14 mouse cellular contexts compared by ENCODE assay signal in the genomic region with DNA sequence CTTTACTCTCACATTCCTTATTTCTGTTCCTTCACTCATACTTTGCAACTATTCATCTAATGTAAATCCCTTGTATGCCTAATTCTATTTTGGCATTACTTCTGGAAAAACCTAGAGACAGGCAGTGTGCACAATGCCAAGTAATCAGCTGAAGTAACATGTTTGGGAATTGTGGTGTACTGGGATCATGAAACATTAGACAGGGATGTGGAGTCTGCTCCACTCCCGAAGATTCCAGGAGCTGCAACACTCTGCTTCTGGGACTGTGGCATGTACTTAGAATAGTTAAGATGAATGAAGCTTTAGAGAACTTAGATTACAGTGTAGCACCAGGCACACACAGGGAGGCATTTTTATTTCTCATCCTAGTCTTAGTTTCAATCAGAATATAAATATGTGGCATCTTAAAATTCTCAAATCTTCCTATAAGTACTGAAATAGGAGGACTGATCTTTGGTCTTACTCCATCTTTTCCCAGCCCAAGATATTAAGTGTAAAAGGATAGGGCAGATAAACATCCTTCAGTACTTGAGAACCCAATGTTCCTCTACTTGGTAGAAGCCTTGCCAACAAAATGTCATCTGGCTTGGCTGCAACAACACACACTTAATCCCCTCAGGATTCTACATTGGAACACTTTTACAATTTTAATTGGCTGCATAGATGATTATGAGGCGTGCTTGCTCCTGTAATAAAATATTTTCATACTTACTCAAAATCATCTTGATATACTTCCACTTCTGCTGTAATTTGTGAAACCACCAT. TPM values are rescaled to one million over a fixed set of nuclear protein-coding genes. Genes with fewer than 3 reads are reported as not detected.
DNase-seq lines count a peak whose midpoint lies in the region; ATAC-seq and TF ChIP-seq lines count a peak whose summit lies in the region.
"Had no signal": no experiment of that assay in that cellular context is flagged by ENCODE, and none has a peak within 500 bp of the region (broad histone marks: within the 10 kb centered on the region; RNA-seq: fewer than 3 reads in every experiment).

No protein-coding gene starts in this region.

- H3K4me1 ChIP-seq in heart, embryonic 11.5 days (ENCODE audit: control insufficient read depth, insufficient read depth, low read length) = no peaks in the 10 kb centered on the region
- no peaks in the 10 kb centered on the region for H3K4me1 ChIP-seq in embryonic facial prominence, embryonic 15.5 days
- 0 out of 2 replicates have a peak, but pooled peaks cover 3% of the 10 kb centered on the region for H3K4me1 ChIP-seq in lung, embryonic 14.5 days (ENCODE audit: insufficient read depth)
- H3K4me1 ChIP-seq: hindbrain, embryonic 12.5 days; midbrain, embryonic 10.5 days had no signal

- no peaks in the 10 kb centered on the region for H3K36me3 ChIP-seq in heart, embryonic 11.5 days (ENCODE audit: control insufficient read depth, insufficient read depth, low read length)
- H3K36me3 ChIP-seq in embryonic facial prominence, embryonic 15.5 days = no peaks in the 10 kb centered on the region
- H3K36me3 ChIP-seq in lung, embryonic 14.5 days (ENCODE audit: insufficient read depth) = no peaks in the 10 kb centered on the region
- H3K36me3 ChIP-seq: hindbrain, embryonic 12.5 days; midbrain, embryonic 10.5 days had no signal

- H3K27ac ChIP-seq in heart, embryonic 11.5 days (ENCODE audit: low read depth, low read length) = no peak overlapping the region
- H3K27ac ChIP-seq in embryonic facial prominence, embryonic 15.5 days (replicated peaks) = 0 out of 2 replicates have a peak overlapping the region, but pooled peaks have one; percentile 13
- peak overlapping the region; percentile 73; the same call in 1 of the 2 replicates for H3K27ac ChIP-seq in lung, embryonic 14.5 days (ENCODE audit: low read depth)
- H3K27ac ChIP-seq: hindbrain, embryonic 12.5 days; midbrain, embryonic 10.5 days had no signal

- H3K4me3 ChIP-seq in heart, embryonic 11.5 days (ENCODE audit: low read depth, low read length) = no peak overlapping the region
- no peak overlapping the region for H3K4me3 ChIP-seq in embryonic facial prominence, embryonic 15.5 days (replicated peaks)
- no peak overlapping the region for H3K4me3 ChIP-seq in lung, embryonic 14.5 days (ENCODE audit: low read depth, low read length)
- H3K4me3 ChIP-seq: erythroblast, embryonic 14.5 days; hindbrain, embryonic 12.5 days; midbrain, embryonic 10.5 days had no signal

- no peak overlapping the region for H3K4me2 ChIP-seq in heart, embryonic 11.5 days
- no peak overlapping the region for H3K4me2 ChIP-seq in embryonic facial prominence, embryonic 15.5 days (replicated peaks)
- no peak overlapping the region for H3K4me2 ChIP-seq in lung, embryonic 14.5 days
- H3K4me2 ChIP-seq: hindbrain, embryonic 12.5 days had no signal

- no peak for TF ChIP-seq CTCF in lung, embryonic 14.5 days (IDR thresholded peaks at IDR 0.05; ENCODE audit: low read depth)

- no peaks in the 10 kb centered on the region for H3K9me3 ChIP-seq in heart, embryonic 11.5 days (replicated peaks; ENCODE audit: control insufficient read depth, low read length)
- H3K9me3 ChIP-seq in embryonic facial prominence, embryonic 15.5 days (replicated peaks) = no peaks in the 10 kb centered on the region
- H3K9me3 ChIP-seq in lung, embryonic 14.5 days (ENCODE audit: low read depth, low read length) = no peaks in the 10 kb centered on the region
- H3K9me3 ChIP-seq: hindbrain, embryonic 12.5 days; midbrain, embryonic 10.5 days had no signal

- H3K9ac ChIP-seq in heart, embryonic 11.5 days (ENCODE audit: low read depth, low read length) = no peak overlapping the region
- no peak overlapping the region for H3K9ac ChIP-seq in embryonic facial prominence, embryonic 15.5 days
- H3K9ac ChIP-seq in lung, embryonic 14.5 days = no peak overlapping the region
- H3K9ac ChIP-seq: hindbrain, embryonic 12.5 days had no signal

- H3K27me3 ChIP-seq in heart, embryonic 11.5 days (ENCODE audit: control insufficient read depth, insufficient read depth, low read length) = no peaks in the 10 kb centered on the region
- no peaks in the 10 kb centered on the region for H3K27me3 ChIP-seq in embryonic facial prominence, embryonic 15.5 days
- no peaks in the 10 kb centered on the region for H3K27me3 ChIP-seq in lung, embryonic 14.5 days (ENCODE audit: insufficient read depth, low read length)
- H3K27me3 ChIP-seq: hindbrain, embryonic 12.5 days had no signal

- peak; percentile 70 to 79 for DNase-seq in heart, adult 18-20 months
- peak; percentile 48 for DNase-seq in brain, adult 2 months (ENCODE audit: low read depth, low spot score)
- peak; percentile 91 for DNase-seq in lung, embryonic 14.5 days
- DNase-seq in thymus, postnatal 4 days = no peak
- no peak for DNase-seq in liver

- WGBS in heart, embryonic 11.5 days (ENCODE audit: insufficient replicate concordance) = 57% methylated on average over 2 of the region's 2 CpGs
- 42% methylated on average over 2 of the region's 2 CpGs for WGBS in embryonic facial prominence, embryonic 15.5 days
- 39% methylated on average over 2 of the region's 2 CpGs for WGBS in lung, embryonic 14.5 days

- ATAC-seq in heart, embryonic 11.5 days (replicated peaks; ENCODE audit: insufficient number of reproducible peaks, low FRiP score, low TSS enrichment) = no peak
- ATAC-seq in embryonic facial prominence, embryonic 15.5 days (ENCODE audit: insufficient number of reproducible peaks, low FRiP score, low TSS enrichment, low read depth) = peak; percentile 65
- ATAC-seq in lung, embryonic 14.5 days (ENCODE audit: insufficient read depth) = peak; percentile 71

RNA-seq across cellular contexts. Expression of a gene that starts 2.2 kb away (rescaled TPM):
- not detected for total RNA-seq in heart, adult 18-20 months (2021)
- polyA plus RNA-seq in heart, embryonic 11.5 days (2014; fragmentation: Nextera tagmentation; extraction: Ambion mirVana) = not detected in 2 replicates
- 0.25 and 0.33 TPM in 2 replicates for polyA plus RNA-seq in embryonic facial prominence, embryonic 15.5 days (2015; fragmentation: Nextera tagmentation; extraction: Ambion mirVana)
- 0.45 TPM in 2 replicates for polyA plus RNA-seq in lung, embryonic 14.5 days (2014; fragmentation: Nextera tagmentation; extraction: Ambion mirVana)
- total RNA-seq: neutrophil, adult 5-6 weeks had no signal
- polyA plus RNA-seq: erythroblast, embryonic 14.5 days; hindbrain, embryonic 12.5 days; large intestine, adult 2 months; limb, embryonic 11.5 days; midbrain, embryonic 10.5 days; thymus, postnatal 0 days had no signal

Comparison
In these comparisons a context has a peak if more than half of its experiments do, and no peak if none do; other contexts are left out.
1. DNase-seq: peak in heart, adult 18-20 months (2 of 2), brain, adult 2 months (single experiment) and lung, embryonic 14.5 days (single experiment); none in thymus, postnatal 4 days (single experiment) and liver (single experiment).